Mouse (Mus musculus): ENCODE results near the gene Adgrv1.
"Not testable (repeated sequence)": the region's sequence is repeated elsewhere in the genome, so short reads cannot be mapped to it uniquely, and the experiment has no call there.

The Adgrv1 gene

DNA sequence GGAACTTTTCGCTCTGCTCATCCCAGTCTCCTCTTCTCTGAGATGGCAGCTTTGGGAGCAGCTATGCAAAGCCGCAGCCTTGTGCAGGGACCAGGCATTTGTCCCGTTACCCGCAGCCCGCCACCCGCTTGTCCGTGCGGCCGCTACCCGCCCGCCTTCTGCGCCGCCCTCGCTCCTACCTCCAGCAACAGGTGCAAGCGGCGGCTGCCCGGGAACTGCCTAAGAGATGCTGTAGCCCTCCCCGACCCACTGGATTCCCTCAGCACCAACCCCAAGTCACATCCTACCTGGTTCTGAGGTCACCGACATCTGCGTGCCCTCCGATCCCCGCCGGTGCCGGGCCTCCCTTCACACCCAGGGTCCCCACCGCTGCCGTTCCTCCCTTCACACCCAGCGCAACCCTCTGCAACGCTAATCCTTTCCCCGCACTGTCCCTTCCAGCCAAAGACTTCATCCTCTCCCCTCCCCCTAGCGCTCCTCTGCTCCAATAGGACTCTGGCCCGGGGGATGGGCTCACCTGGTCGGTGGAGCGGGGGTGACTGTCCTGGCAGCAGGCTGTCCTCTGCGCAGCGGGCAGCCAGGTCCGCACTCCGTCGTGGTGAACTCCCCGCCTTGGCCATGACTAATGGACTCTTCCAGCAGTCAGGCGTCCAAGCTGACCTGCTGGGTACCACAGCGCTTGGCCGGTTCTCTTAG lies at the start of gene Adgrv1:
Gene Adgrv1 (minus strand): TSS at position 435 of the 696 bp plus-strand sequence.
- in situ Hi-C loops (cut with MboI): no loop called here

DNA sequence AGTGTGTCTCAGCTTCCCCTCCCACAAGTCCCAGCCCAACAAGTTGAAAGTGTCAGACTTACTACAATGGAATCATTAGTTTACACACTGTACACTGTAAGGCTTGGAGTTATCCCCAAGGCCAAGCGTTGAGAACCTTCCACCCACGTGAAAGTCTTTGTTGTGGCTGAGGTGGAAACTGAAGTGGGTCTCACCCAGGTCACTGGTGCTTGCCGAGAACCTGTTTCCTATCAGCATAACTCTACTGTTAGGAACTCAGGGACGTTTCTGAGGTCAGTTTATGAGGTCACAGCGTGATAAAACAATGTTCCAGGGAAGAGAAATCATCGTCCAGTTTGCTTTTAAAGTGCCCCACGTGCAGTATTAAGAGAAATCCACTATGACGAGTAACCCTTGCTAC lies 42.4 kb upstream of the Adgrv1 start:
- in situ Hi-C loops (cut with MboI): no loop called here

DNA sequence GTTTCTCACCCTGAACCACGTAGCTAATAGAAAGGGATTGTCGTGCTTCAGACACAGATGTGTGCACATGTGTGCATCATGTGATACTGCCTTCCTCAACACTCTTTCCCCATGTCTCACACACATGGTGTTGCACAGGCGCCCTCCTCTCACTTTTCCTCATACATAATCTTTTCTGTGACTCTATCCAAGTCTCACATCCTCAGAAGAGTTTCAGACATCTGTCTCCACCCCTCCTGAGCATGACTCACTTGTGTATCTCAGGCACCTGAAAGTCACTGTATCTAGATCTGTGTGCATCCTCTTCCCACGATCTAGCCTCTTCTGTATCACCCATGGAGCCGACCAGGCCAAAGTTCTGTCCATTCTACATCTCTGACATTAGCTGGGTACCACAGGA lies 34.8 kb upstream of the Adgrv1 start:
- in situ Hi-C loops (cut with MboI): no loop called here

DNA sequence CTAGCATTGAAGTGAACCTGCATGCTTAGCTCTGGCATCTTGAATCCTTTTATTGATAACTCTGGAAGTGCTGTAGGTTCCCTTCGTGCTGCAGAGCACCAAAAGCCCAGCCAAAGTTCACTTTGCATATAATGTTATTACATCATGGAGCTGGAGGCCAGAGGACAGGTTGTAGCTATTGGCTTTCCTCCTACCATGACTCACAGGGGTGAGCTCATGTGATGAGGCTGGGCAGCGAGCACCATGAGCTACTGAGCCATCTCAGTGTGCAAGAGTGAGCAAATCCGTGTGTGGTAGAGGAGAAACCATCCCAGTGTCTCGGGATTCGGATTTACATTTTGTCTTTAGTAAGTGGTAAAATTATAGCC lies 31.4 kb upstream of the Adgrv1 start:
- in situ Hi-C loops (cut with MboI): no loop called here

DNA sequence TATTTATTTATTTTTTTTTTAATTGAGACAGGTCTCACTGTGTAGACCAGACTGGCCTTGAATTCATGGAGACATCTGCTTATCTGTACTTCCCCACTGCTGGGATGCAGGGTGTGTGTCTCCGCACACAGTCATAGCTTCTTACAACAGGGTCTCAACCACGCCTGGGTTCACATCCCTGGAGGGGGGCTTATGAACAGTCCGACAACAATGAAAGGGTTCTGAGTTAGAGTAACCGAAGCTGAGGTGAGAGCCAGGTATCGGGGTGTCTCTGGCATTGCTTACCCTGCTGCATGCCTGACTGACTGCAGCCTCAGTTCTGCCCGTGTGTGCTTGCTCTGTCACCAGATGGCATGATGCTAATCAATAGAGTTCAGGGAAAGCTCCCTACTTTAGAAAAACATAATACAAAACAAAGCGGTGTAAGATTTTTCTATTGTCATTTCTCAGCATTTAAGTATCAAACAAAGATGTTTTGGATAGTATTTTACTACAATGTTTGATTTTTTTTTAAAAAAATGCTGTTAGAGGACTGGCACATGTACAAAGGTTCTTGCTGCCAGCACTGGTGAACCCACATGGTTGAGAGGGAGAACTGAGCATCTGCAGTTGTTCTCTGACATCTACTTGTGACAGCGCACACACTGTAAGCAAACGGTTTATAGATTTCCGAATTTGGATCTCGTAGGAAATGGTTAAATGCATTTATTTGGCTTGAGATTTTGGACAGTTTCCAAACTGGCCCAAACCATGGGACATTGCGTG lies 30.8 kb upstream of the Adgrv1 start:
- in situ Hi-C loops (cut with MboI): no loop called here

DNA sequence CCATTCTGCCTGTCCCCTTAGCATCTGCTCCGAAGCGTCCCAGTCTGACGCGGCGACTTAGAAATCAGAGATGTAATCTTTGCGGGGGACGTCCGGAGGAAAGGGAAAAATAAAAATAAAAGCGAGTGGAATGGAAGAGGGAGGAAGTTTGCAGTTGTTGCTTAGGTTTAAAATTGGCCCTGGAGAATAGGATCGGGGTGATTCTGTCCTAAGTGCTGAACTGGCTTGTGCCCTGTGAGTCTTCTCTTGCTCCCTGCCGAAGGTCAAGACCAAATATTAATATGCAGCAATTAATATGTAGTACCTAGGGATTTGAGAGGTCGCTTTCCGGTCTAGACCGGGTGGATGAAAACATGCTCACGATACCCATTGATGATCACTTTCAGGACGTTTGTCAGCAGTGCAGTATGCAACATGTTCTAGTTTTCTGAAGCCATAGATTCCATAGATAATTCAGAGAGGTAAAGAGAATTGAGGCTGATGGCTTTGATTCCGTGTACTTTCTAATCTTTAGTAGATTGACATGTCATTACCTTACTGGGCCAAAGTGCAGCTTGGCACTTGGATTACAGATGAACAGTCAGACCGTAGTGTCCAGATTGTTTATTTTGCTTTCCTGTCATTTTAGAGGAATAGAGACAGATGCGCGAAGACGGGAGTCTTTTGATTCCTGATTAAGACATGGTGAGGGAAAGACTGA lies 25.2 kb upstream of the Adgrv1 start:
- in situ Hi-C loops (cut with MboI): no loop called here

DNA sequence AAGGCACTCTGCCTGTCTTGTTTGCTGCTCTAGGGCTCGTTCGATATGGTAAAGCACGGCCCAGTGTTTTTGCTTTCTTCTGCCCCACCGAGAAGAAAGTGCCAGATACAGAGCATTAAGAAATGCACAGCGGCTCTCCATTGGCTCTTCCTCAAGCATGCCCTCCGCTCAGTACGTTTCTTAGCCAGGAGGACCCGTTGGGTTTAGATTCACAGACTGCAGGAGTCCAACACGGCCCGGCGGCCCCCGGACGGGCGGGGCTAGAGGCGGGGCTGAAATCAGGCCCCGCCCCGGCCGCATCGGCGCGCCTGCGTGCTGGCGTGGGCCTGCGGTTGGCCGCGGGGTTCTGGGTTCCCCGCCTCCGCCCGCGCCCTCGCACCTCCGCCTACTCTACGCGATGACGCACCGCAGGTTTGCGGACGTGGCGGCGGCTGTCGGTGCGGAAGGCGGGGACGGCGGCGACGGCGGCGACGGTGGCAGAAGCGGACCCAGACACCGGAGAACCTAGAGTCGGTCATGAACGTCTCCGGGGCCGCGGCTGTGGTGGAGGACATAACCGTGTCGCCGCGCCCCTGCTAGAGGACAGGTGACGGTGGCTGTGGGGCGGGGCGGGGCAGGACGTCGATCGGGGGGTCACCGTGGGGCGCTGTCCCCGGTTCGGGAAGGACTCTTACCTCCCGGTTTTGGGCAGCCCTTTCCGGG lies 24.5 kb upstream of the Adgrv1 start, which contains the start of gene Lysmd3:
Gene Lysmd3 (plus strand): TSS at position 313 of the 702 bp plus-strand sequence.
- in situ Hi-C loops (cut with MboI): no loop called here

DNA sequence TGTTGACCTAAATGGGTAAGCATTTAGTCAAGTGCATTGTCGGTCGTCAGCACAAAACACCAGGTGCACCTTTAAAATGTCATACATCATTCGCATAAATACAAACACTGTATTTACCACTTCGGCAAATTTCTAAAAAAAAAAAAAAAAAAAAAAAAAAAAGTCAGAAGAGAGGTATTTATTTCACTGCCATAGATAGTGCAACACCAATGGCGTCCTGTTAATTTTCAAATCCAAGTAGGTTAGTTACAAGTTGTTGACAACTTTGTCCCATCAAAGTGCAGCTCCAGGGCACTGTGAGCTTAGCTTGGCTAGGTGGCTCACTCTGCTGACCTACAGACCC lies 24.0 kb upstream of the Adgrv1 start:
- in situ Hi-C loops (cut with MboI): no loop called here

DNA sequence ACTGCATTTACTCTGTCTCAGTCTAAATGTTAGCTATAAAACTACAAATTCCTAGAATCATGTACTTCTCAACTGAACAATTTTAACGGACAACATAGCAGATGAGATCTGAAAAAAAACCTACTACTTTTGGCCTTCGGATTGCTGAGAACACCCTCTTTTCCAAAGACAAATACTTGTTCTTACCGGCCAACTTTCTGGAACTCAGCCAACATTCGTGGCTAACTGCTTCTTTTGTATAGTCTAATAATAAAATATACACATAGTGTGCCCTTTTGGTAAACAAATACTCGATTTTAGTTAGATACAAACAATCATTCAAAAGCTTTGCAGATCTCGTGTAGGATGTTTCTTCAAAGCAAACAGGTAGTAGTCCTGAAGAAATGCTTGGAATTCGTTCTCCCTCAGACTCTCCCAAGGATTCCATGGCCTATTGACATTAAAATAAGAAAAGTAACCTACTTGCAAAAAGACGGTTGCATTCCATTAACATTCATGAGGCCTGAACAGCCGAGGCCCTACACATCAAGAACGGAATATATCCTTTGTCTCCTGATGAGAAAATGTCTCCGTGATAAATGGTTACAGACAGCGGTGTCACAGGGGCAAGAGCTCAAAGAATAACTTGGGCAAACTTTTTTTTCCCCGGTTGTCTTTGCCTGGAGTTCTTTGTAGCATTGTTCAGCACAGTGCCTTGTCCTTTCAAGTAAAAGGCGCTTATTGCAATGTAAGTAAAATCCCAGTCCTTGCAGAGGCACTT lies 23.3 kb upstream of the Adgrv1 start:
- in situ Hi-C loops (cut with MboI): no loop called here

DNA sequence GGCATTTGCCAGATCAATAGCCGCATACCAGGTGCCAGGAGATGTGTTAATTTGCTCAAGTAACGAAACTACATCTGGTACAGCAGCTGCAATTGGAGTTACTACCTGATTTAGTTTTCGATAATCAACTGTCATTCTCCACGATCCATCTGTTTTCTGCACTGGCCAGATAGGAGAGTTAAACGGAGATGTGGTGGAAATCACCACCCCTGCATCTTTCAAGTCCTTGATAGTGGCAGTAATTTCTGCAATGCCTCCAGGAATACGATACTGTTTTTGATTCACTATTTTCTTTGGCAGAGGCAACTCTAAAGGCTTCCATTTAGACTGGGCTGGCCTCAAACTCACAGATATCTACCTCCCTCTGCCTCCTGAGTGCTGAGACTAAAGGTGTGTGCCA lies 17.4 kb upstream of the Adgrv1 start:
- in situ Hi-C loops (cut with MboI): not testable (repeated sequence)

DNA sequence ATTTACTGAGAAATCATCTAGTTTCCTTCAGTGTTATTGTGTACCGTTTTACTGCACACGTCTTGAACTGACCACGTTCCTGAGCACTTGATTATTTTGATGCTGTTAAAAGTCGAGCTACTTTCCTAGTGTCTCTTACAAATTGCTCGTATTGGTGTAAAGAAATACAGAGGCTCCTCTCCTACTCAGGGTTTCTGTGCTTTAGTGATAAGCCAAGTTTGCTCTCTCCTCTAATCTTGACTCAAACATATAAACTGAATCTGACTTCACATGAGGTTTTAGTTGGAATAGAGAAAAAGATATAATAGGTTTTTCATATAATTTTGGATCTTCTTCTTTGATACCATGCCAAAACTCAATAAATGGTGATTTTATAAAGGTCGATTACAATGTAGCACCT lies 13.4 kb upstream of the Adgrv1 start:
- in situ Hi-C loops (cut with MboI): no loop called here

DNA sequence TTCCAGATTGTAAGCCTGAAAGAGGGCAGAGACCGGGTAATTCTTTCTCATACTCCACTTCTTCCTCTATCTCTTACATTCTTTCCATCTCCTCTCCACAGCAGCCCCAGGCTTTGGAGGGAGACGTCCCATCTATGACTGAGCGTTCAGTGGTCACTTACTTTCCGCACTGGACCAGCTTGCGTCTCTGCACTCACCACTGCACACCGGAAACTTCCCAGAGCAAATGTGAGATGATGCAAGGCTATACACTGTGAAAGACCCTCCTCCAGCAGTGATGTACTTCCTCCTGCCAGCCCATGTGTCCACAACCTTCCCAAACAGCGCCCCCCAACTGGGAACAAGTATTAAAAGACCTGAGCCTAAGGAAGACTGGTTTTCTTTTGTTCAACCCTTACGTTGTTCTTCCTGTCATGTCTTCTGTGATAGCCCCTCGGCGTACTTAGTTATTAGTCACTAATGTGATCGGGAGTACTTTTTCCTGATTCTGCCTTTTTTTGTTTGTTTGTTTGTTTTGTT lies 11.2 kb upstream of the Adgrv1 start:
- in situ Hi-C loops (cut with MboI): no loop called here

DNA sequence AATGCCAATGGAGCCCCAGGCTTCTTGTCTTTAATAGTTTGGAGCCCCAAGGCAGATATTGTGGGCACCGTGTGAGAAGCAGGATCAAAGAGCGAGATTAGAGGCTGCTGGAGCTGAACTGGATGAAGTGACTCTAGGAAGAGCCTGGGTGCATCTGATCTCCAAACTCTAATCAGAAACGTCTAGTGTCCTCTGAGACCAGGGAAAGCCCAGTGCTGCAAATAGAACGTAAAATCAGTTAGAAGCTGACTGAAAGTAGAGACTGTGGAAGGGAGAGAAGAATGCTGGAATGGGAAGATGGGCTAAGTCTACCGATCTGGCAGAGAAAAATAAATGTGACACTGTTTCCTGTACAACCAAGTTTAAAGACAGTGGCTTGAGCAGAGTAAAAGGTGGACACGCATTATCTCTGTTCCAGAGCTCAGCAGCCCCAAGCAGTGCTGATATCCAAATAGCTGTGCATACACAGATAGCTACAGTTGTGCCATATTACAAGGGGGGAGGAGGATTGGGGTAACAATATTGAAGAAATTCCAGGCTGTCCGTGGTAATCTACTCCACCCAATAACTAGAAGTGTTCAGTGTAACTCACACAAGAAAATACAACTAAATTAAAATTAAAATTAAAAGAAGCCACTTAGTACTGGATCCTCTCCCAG lies 9.7 kb upstream of the Adgrv1 start:
- in situ Hi-C loops (cut with MboI): no loop called here

DNA sequence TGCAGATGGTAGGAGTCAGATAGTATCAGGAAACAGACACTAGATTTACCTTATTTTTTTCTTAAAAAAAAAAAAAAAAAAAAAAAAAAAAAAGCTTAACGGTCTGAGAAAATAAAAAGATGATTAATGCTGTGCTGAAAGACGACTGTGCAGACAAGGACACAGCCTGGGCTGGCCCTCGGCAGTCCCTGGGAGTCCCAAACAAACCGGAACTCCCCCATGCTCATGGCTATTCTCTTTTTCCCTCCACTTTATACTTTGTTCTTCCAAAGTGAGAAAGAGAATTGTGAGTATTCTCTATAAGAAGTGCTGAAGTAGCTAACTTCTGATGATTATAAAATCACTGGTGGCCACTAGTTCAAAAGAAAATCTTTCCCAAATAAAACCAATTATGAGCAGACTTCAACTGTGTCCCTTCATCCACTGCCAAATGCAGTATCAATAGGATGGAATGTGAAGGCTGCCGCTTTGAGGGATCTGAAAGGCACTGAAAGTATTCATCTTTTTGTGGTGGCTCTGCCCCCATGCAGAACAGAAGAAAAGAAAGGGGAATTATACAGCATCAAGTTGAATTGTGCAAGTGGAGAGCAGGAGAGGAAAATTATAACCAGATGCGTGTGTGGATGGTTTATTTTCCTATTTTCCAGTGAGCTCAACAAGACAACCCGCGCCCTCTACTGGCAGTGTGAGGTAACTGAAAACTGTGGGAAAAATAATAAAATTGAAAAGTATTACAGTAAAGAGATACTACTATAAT lies 8.5 kb upstream of the Adgrv1 start:
- in situ Hi-C loops (cut with MboI): no loop called here

DNA sequence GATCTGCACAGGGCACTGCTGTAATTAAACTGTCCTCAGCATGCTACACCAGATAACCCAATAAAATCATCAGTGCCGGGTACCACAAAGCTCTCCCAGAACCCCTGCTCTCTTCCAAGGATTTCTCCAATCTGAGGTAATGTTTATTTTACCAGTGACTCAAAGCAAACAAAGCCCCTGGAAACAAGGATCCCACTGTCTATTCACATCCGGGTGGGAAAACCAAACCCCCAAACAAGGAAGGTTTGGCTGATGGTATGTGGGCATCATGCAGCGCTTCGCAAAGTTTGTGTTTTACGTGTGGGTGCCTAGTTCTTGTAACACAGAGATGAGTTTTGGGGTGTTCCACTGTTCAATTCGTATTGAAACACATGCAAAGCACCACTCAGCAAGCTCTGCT lies 7.9 kb upstream of the Adgrv1 start:
- in situ Hi-C loops (cut with MboI): no loop called here

DNA sequence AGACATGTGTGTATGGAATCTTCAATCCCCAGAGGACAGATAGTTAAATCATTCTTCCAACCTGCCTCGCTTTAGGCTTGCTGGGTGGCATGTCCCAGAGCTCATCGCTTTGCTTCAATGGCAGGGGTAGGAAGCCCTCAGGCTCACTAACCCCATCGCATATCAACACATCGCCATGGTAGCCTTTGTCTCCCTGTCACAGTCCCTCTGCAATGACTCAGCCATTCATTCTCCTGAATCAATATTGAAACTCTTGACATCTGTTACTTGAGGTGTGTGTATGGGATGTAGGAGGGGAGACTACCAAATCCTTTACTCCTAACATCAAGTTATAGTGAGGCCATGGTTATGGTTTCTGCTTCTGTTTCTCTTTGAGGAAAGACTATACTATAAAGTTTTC lies 6.7 kb upstream of the Adgrv1 start:
- in situ Hi-C loops (cut with MboI): no loop called here

DNA sequence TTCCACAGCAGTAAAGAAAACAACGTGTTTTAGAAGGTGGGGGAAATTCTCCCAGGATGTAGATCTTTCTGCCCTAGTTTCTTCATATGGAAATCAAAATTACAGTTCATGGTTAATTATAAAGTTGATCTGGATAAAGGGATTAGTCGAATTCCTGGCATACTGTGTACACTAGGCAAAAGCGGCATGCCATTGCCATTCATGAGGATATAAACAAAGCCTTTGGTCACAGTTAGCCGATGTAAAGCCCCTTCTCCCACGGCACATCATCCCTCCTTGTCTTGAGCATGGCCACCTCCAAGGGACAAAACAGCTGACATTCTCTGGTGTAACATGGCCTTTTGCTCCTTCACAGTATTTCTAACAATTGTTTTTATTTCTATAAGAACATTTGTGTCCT lies 2.4 kb downstream of the Adgrv1 start:
- in situ Hi-C loops (cut with MboI): no loop called here

DNA sequence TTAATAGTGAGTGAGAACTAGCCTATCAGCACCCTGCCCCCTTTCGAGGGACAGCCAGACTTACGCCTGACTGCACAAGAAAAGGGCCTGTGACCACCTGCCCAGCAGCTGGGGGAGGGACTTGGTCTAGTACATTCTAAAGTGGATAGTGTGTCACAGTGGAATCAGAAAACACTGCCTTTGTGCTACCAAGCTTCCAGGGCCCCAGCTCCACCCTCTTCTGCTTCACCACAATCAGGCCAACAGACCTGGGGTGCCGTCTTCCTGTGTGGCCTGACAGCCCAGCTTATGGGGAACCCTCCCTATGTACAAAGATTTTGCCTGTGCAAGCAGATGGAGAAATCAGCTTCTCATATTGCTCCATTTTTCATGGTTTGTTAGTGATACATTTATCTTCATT lies 3.6 kb downstream of the Adgrv1 start:
- in situ Hi-C loops (cut with MboI): no loop called here

DNA sequence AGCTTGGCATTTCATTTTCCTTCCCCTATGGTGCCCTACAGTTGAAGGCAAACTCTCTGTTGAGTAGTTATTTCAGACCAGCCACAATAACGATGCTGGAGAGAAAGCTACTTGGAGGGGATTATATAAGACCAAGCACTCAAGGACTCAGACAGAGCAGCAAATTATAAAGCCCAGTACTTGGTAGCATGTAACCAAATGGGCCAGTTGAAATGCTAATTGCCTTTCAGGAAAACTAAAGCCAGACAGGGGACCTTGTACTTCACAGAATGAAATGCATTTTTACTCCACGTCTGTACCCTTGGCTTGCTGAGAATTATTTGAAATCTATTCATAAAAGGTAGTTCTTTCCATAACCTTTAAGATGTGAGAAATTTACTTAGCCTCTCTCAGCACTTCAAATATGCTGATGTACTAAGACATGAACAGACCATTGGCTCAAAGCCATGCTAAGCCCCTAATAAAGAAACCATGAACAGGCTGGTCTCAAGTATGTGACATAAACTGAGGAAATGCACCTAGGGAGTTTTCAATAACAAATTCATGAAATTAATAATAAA lies 4.2 kb downstream of the Adgrv1 start:
- in situ Hi-C loops (cut with MboI): no loop called here

DNA sequence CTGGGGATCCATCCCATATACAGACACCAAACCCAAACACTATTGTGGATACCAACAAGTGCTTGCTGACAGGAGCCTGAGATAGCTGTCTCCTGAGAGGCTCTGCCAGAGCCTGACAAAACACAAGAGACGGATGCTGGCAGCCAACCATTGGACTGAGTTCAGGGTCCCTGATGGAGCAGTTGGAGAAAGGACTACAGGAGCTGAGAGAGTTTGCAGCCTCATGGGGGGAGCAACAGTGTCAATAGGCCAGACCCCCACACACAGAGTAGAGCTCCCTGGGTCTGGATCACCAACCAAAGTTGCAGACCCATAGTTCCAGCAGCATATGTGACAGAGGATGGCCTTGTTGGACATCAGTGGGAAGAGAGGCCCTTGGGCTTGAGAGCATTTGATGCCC lies 5.1 kb downstream of the Adgrv1 start:
- in situ Hi-C loops (cut with MboI): not testable (repeated sequence)
